Mouse (Mus musculus) kidney, adult 10 weeks (tissue): ENCODE data around the gene Cnpy4. TPM values are rescaled to one million over a fixed set of nuclear protein-coding genes. Genes with fewer than 3 reads are reported as not detected.

ENCODE experiments used
- polyA plus RNA-seq: library from polyadenylated mRNA; stranded (reverse); fragments of 350-450 nt; fragmentation: Illumina TruSeq; extraction: RNeasy Lipid Tissue Mini Kit (QIAGEN cat#74804); gene quantifications from one replicate; pipeline ENCODE4 v1.2.3, GENCODE M21; 2014; ENCODE audit warnings: low read depth, low replicate concordance

Gene Cnpy4
- polyA plus RNA-seq = 9.6 TPM

GRCm38 (mm10) chr5:138186950-138187638, at the start of gene Cnpy4, which contains the start of gene Taf6:
Cnpy4 (plus strand) TSS chr5:138187485.
Taf6 (minus strand) TSS chr5:138187451.

DNA sequence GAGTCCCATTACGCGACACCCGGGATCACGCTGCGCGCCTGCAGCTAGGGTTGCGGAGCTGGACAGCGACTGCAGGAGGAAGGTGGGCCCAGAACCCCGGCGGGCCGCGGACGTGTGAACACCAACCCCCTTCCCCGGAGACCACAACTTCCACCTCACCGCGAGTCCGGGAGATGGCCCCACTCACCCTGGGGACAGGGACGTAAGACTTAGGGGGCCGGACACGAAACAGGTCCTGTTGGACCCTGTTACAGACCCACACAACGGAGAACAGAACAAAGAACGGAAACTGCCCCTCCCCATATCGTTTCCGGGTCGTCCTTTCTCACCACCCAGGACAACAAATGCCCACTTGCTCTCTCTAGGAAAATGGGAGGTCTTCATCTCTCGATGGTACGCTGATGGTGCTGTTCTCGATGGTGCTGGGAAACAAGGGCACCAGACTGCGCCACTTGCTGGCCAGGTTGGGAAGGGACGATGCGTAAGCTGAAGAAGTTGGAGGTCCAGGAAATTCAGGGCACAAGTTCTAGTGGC, 31.8 kb upstream of the Cnpy4 start, which contains the start of gene Zfp113:
Zfp113 (minus strand) TSS at position 302 of the 534 bp plus-strand sequence.

DNA sequence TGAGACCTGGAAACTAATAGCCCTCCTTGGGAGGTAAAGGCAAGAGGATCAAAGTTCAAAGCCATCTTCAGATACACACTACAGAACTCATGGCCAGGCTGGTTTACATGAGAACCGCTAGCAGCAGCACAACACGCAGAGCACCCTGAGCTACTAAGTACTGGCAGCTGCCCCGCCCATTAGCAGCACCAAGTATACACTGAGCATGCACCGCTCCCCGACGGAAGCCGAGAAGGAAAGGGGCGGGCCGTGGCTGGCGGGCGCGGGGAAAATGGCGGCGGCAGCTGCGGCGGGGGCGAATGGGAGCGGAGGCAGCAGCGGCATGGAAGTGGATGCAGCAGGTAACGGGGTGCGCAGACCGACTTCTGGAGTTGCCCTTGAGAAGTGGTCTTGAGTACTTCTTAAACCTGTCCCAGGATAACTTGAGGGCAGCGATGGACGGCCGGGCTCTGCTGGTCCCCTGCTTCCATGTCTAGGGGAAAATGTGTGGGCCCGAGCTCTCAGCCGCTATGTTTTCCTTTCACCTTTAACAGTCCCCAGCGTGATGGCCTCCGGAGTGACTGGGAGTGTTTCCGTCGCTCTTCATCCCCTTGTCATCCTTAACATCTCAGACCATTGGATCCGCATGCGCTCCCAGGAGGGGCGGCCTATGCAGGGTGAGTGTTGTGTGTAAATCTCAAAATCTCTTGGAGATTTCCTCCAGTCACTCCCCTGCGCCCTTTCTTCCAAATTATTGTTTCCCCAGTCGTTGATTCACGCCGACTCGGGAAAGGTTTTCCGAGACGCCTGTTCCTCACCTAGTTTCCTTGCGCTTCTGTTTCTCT, 26.2 kb upstream of the Cnpy4 start, which contains the start of gene Cops6:
Cops6 (plus strand) TSS at position 230 of the 824 bp plus-strand sequence.

DNA sequence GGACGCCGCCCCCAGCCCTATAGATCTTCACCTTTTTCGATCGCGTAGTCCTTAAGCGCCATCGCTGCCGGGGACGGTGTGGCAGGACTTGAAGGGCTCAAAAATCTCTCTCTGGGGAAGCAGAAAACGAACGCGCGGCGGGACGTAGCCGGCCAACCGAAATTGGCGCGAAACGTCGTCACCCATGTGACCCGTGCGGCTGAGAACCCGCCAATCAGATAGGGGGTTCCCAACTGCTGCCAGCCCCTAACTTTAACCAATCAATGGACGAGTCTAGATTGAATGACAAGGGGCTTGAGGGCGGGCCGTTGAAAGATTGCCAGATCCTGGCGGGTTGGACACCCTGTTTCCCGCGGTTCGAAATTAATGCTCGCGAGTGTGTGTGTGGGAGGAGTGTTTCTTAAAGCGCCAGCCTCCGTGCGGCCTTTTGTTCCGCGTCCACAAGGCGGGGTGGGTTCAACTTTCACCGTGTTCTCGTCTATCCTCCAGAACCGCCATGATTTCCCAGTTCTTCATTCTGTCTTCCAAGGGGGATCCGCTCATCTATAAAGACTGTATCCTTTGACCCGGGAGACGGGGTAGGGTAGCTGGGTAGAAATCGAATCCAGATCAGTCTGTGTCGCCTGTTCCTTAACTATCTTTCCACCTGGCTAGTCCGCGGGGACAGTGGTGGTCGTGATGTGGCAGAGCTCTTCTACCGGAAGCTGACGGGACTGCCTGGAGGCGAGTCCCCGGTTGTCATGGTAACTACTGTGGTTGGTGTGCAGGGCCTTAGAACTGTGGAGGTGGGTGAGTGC, 15.4 kb upstream of the Cnpy4 start, which contains the start of the genes Ap4m1 and Mcm7:
Ap4m1 (plus strand) TSS at position 308 of the 797 bp plus-strand sequence.
Mcm7 (minus strand) TSS at position 728 of the 797 bp plus-strand sequence.

GRCm38 (mm10) chr5:138193771-138194727, 6.8 kb downstream of the Cnpy4 start, which contains the start of gene Mblac1:
Mblac1 (plus strand) TSS chr5:138194314.

GRCm38 (mm10) chr5:138225700-138226099, 38.4 kb downstream of the Cnpy4 start, which contains the start of gene Nxpe5:
Nxpe5 (plus strand) TSS chr5:138225898.

Other genes starting within 250 kb of the Cnpy4 start
- not detected for gene Gjc3, start 224.4 kb upstream of the Cnpy4 start, polyA plus RNA-seq
- gene Azgp1, start 206.0 kb upstream of the Cnpy4 start, polyA plus RNA-seq = 14.1 TPM
- gene Smok3a, start 166.2 kb upstream of the Cnpy4 start, polyA plus RNA-seq = not detected
- gene Smok3b, start 166.1 kb upstream of the Cnpy4 start, polyA plus RNA-seq = not detected
- gene Smok3c, start 134.3 kb upstream of the Cnpy4 start, polyA plus RNA-seq = not detected
- gene Zkscan1, start 102.4 kb upstream of the Cnpy4 start, polyA plus RNA-seq = 50.9 TPM
- 17.5 TPM for gene Zscan21, start 70.6 kb upstream of the Cnpy4 start, polyA plus RNA-seq
- gene Zfp113, start 31.7 kb upstream of the Cnpy4 start, polyA plus RNA-seq = 16.9 TPM
- 75.6 TPM for gene Cops6, start 26.4 kb upstream of the Cnpy4 start, polyA plus RNA-seq
- 4.8 TPM for gene Ap4m1, start 15.5 kb upstream of the Cnpy4 start, polyA plus RNA-seq
- 6.9 TPM for gene Mcm7, start 15.1 kb upstream of the Cnpy4 start, polyA plus RNA-seq
- gene Taf6, start within 50 bp of the Cnpy4 start, polyA plus RNA-seq = 2.7 TPM
- gene Mblac1, start 6.8 kb downstream of the Cnpy4 start, polyA plus RNA-seq = 0.36 TPM
- not detected for gene Nxpe5, start 38.4 kb downstream of the Cnpy4 start, polyA plus RNA-seq
- 2.1 TPM for gene Lamtor4, start 68.0 kb downstream of the Cnpy4 start, polyA plus RNA-seq
- 1.3 TPM for gene BC037034, start 76.5 kb downstream of the Cnpy4 start, polyA plus RNA-seq
- gene Gal3st4, start 85.4 kb downstream of the Cnpy4 start, polyA plus RNA-seq = not detected
- gene Gm43720, start 92.5 kb downstream of the Cnpy4 start, polyA plus RNA-seq = not detected
- not detected for gene Gpc2, start 92.5 kb downstream of the Cnpy4 start, polyA plus RNA-seq
- not detected for gene Stag3, start 92.8 kb downstream of the Cnpy4 start, polyA plus RNA-seq
- gene Pvrig, start 154.5 kb downstream of the Cnpy4 start, polyA plus RNA-seq = not detected